Mouse (Mus musculus): ENCODE results near the gene Pcgf6.
"Not testable (repeated sequence)": the region's sequence is repeated elsewhere in the genome, so short reads cannot be mapped to it uniquely, and the experiment has no call there.

Pcgf6 gene

GRCm38 (mm10) chr19:47026513-47026912, 24.2 kb downstream of the Pcgf6 start:
- DNase-seq (ENCODE audit: low spot score): no peak

- no peak for DNase-seq (ENCODE audit: low spot score)
Measured at GRCm38 (mm10) chr19:47024954-47025353, 25.8 kb downstream of the Pcgf6 start.

- DNase-seq (ENCODE audit: low spot score): no peak
Measured at GRCm38 (mm10) chr19:47023546-47023945, 27.2 kb downstream of the Pcgf6 start.

DNA sequence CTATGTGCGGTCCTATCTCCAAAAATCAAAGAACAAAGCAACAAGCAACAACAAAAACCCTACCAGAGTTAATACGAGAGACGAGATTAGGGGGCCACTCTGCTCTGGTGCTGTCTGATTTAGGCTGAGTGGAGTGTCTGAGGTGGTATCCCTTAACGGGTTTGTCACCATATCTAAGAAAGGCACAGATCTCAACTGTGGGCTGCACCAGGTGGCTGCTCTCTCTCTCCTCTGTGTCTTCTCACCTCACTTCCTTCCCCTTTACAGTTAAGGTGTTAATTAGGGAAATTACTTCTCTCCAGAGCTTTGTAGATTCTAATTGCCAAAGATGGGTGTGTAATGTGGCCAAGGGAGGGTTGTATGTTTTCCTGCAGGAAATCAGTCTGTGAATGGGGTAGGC, 28.0 kb downstream of the Pcgf6 start:
- DNase-seq (ENCODE audit: low spot score): no peak

- DNase-seq (ENCODE audit: low spot score): no peak
Measured at GRCm38 (mm10) chr19:47019326-47019725, 31.4 kb downstream of the Pcgf6 start.

DNA sequence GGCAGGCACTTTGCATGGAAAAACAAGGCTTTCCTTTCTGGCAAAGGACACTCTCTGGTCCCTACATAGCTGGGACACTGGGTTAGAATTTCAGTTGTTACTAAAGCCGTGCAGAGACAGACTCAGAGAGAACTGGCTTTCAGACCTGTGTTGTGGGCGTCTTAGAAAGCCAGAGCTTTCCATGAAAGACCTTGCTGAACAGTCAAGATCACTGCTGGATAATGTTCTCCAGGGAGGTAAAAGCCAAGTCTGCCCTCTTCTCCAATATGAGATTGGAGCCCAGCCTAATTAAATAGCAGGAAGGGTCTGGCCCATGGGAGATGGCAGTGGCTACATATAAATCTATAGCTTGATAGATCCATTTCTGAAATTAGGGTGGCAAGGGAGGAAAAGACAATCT, 32.4 kb downstream of the Pcgf6 start:
- DNase-seq (ENCODE audit: low spot score): no peak

DNA sequence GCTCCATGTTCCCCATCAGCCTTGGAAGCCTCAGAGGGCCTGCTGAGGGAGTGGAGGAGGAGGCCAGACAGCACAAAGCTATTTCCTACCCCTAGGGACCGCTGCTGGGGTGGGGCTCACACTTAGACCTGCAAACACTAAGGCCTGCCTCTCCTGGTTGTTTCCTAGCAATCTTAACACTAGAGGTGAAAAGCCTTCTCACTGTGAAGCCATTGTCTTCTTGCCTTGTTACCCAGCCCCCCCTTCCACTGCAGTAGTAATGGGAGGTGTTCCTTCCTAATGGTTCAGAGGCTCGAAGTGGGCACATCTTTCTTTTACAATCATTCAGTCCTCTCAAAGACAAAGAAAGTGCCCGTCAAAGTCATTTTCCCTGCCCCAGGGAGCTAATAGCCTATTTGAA, 32.9 kb downstream of the Pcgf6 start:
- DNase-seq (ENCODE audit: low spot score): no peak

GRCm38 (mm10) chr19:47016487-47016886, 34.2 kb downstream of the Pcgf6 start:
- DNase-seq (ENCODE audit: low spot score): peak; percentile 80

DNA sequence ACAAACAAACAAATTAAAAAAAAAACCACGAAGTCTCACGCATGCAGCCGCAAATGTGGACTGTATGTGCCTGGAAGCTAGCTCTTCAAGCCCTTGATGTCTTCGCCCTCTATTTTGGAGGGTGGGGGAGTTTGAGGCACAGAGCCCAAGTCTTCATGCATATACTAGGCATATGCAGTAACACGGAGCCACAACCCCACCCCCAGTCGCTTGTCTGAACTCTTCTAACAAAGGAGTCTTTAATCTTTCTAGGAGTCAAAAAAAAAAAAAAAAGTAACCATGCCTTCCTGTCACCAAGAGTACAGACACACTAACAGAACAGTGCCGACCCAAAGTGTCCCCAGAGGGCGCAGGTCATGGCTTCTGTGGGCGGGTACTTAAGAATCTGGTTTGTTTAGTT, 34.7 kb downstream of the Pcgf6 start:
- DNase-seq (ENCODE audit: low spot score): no peak

DNA sequence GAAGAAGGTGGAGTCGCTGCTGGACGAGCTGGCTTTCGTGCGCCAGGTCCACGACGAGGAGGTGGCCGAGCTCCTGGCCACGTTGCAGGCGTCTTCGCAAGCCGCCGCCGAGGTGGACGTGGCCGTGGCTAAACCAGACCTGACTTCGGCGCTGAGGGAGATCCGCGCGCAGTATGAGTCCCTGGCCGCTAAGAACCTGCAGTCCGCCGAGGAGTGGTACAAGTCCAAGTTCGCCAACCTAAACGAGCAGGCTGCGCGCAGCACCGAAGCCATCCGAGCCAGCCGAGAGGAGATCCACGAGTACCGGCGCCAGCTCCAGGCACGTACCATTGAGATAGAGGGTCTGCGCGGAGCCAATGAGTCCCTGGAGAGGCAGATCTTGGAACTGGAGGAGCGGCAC, 35.3 kb downstream of the Pcgf6 start:
- peak; percentile 7 for DNase-seq (ENCODE audit: low spot score)

GRCm38 (mm10) chr19:47014447-47015381, 36.0 kb downstream of the Pcgf6 start, which contains the start of the genes Ina and Nt5c2:
TSS of gene Ina (plus strand) at chr19:47014698.
TSS of gene Nt5c2 (minus strand) at chr19:47015153.
- DNase-seq (ENCODE audit: low spot score): peak; percentile 45

GRCm38 (mm10) chr19:47014159-47014446, 36.6 kb downstream of the Pcgf6 start:
- no peak for DNase-seq (ENCODE audit: low spot score)

GRCm38 (mm10) chr19:47013340-47014158, 37.2 kb downstream of the Pcgf6 start:
- no peak for DNase-seq (ENCODE audit: low spot score)

GRCm38 (mm10) chr19:47012521-47013130, 38.1 kb downstream of the Pcgf6 start:
- no peak for DNase-seq (ENCODE audit: low spot score)

- no peak for DNase-seq (ENCODE audit: low spot score)
Measured at GRCm38 (mm10) chr19:47009943-47010342, 40.8 kb downstream of the Pcgf6 start.

- no peak for DNase-seq (ENCODE audit: low spot score)
Measured at GRCm38 (mm10) chr19:47009420-47009819, 41.3 kb downstream of the Pcgf6 start.

DNA sequence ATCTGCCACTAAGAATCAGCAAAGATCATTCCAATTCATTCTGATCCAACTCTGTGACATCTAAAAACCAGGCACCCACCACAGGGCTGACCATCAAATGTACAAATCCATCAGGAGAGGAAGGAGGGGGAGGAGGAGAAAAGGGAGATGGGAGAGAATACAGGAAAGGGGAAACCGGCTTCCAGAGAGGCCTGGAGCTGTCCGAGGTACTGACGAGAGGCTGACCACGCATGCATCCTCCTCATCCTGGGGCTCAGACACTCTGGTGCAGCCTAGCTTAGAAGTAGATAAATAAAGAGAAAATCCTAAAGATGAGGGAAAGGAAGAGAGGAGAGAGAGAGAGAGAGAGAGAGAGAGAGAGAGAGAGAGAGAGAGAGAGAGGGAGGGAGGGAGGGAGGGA, 44.4 kb downstream of the Pcgf6 start:
- peak; percentile 67 for DNase-seq (ENCODE audit: low spot score)

DNA sequence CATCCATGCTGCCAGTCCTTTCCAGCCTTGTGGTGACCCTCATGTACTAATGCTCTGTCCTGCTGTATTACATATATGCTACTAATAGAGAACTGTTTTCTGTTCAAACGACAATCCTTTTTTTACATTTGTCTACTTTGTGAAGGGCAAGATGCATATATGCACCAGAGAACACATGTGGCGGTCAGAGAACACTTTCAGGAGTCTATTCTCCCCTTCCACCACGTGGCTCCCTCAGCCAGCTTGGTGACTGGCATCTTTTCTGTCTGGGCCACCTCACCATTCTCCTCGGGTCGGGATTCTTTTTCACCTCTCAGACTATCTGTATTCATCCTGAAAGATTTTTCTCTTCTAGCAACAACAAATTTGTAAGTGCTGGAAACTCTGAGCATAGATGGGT, 44.8 kb downstream of the Pcgf6 start:
- DNase-seq (ENCODE audit: low spot score): no peak

DNA sequence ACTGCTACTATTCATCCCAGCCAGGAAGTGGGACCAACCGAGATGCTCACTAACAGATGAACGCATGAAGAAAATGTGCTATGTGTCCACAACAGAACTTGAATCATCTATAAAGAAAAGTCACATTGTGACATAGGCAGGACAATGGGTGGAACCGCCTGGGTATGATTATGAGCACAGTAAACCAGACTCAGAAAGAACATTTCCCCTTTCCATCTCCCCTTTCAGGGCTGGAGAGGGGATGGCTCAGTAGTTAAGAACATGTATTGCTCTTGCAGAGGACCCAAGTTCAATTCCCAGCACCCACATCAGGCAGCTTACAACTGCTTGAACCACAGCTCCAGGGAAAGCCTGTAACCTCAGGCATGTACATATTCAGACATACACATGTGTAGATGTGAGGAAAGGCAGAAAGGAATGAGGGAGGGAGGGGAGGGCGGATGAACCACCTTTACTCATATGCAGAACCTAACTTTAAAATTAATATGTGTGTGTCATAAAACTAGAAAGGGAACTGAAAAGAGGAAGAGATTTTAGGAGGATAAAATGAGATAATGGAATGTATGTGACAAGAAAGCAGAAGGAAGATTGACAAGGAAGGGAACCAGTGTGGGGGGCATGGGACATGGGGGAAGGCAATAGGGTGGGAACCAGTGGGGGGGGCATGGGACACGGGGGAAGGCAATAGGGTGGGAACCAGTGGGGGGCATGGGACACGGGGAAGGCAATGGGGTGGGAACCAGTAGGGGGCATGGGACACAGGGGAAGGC, 46.8 kb downstream of the Pcgf6 start:
- no peak for DNase-seq (ENCODE audit: low spot score)

DNA sequence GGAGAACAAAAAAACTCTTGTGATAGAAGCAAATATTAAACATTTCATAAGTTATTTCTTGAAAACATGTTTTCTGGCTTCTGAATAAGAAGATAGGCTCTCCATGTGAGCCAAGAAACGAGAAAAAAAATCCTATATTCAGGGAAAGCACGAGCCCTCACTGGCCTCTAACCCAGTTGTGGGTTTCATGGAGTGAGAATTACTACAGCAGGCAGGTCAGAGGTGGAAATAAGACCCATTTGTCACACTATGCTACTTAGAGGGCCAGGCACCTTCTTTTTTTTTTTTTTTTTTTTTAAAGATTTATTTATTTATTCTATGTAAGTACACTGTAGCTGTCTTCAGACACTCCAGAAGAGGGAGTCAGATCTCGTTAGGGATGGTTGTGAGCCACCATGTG, 50.3 kb downstream of the Pcgf6 start:
- DNase-seq (ENCODE audit: low spot score): not testable (repeated sequence)

GRCm38 (mm10) chr19:46999753-47000152, 51.0 kb downstream of the Pcgf6 start:
- DNase-seq (ENCODE audit: low spot score): no peak

- no peak for DNase-seq (ENCODE audit: low spot score)
Measured at GRCm38 (mm10) chr19:46998953-46999352, 51.8 kb downstream of the Pcgf6 start.

Data from ovary, postnatal 36 days (tissue).